Mouse (Mus musculus): ENCODE measurements around the gene Corin. TPM values are rescaled to one million over a fixed set of nuclear protein-coding genes. Genes with fewer than 3 reads are reported as not detected.

Gene Corin
- total RNA-seq, 2 experiments from 2014 or later, result not detected

Other genes starting within 250 kb of the Corin start
- 5.8 and 15.0 TPM in 2 replicates for gene Nfxl1, start 55.2 kb upstream of the Corin start, total RNA-seq (2015; ENCODE audit: low replicate concordance)
- gene Nfxl1, start 55.2 kb upstream of the Corin start, total RNA-seq (2017; ENCODE audit: low replicate concordance), result 10.1 and 11.8 TPM in 2 replicates
- not detected in 2 replicates for gene Zar1, start 76.8 kb upstream of the Corin start, total RNA-seq (2015; ENCODE audit: low replicate concordance)
- not detected in 2 replicates for gene Zar1, start 76.8 kb upstream of the Corin start, total RNA-seq (2017; ENCODE audit: low replicate concordance)
- gene Gm5868, start 83.1 kb upstream of the Corin start, total RNA-seq (2015; ENCODE audit: low replicate concordance), result not detected in 2 replicates
- gene Gm5868, start 83.1 kb upstream of the Corin start, total RNA-seq (2017; ENCODE audit: low replicate concordance), result not detected in 2 replicates
- not detected in 2 replicates for gene Cnga1, start 139.8 kb upstream of the Corin start, total RNA-seq (2015; ENCODE audit: low replicate concordance)
- gene Cnga1, start 139.8 kb upstream of the Corin start, total RNA-seq (2017; ENCODE audit: low replicate concordance), result 0.70 and 0.77 TPM in 2 replicates
- not detected in 2 replicates for gene Nipal1, start 143.3 kb upstream of the Corin start, total RNA-seq (2015; ENCODE audit: low replicate concordance)
- not detected in 2 replicates for gene Nipal1, start 143.3 kb upstream of the Corin start, total RNA-seq (2017; ENCODE audit: low replicate concordance)
- gene Txk, start 248.3 kb upstream of the Corin start, total RNA-seq (2015; ENCODE audit: low replicate concordance), result 0.63 TPM in 1 of 2 replicates, not detected in the other
- gene Txk, start 248.3 kb upstream of the Corin start, total RNA-seq (2017; ENCODE audit: low replicate concordance), result 0.68 and 1.4 TPM in 2 replicates

Data from erythroblast, adult 5-6 weeks (primary cell).